Mouse (Mus musculus) cortical plate, adult 2 months (tissue): ENCODE measurements around the gene Aff1. TPM values are rescaled to one million over a fixed set of nuclear protein-coding genes. Genes with fewer than 3 reads are reported as not detected.

Source experiments
- H3K27ac ChIP-seq: fragments of 200-500 bp; 2 replicates; pipeline ENCODE4 v1.5.1; 2012; ENCODE audit warnings: low read length, control low read depth, inconsistent platforms; ENCODE audit not compliant: insufficient read depth
- H3K4me1 ChIP-seq: fragments of 200-500 bp; 2 replicates; pipeline ENCODE4 v1.6.1; 2011; ENCODE audit warnings: low read length; ENCODE audit not compliant: control insufficient read depth, insufficient read depth
- H3K4me3 ChIP-seq: fragments of 200-500 bp; 2 replicates; pipeline ENCODE4 v1.5.1; 2011; ENCODE audit warnings: mild to moderate bottlenecking, low read length, control low read depth; ENCODE audit not compliant: insufficient read depth
- CTCF ChIP-seq: fragments of 200-500 bp; IDR thresholded peaks from 2 replicates; pipeline ENCODE4 v1.5.1; 2011; ENCODE audit warnings: mild to moderate bottlenecking, control low read depth, low read length; ENCODE audit not compliant: insufficient read depth; ENCODE audit errors: extremely low read depth
- POLR2A ChIP-seq: fragments of 200-500 bp; IDR thresholded peaks from 2 replicates; pipeline ENCODE4 v1.6.1; 2011; ENCODE audit warnings: mild to moderate bottlenecking, low read length, control low read depth; ENCODE audit not compliant: insufficient read depth; ENCODE audit errors: extremely low read depth
- polyA plus RNA-seq: library from polyadenylated mRNA; depleted of rRNA; stranded (reverse); fragments of >200 nt; gene quantifications from 2 replicates; pipeline ENCODE4 v1.2.3, GENCODE M21; 2012

The Aff1 gene
- polyA plus RNA-seq, 1 experiment, result 3.6 TPM

DNA sequence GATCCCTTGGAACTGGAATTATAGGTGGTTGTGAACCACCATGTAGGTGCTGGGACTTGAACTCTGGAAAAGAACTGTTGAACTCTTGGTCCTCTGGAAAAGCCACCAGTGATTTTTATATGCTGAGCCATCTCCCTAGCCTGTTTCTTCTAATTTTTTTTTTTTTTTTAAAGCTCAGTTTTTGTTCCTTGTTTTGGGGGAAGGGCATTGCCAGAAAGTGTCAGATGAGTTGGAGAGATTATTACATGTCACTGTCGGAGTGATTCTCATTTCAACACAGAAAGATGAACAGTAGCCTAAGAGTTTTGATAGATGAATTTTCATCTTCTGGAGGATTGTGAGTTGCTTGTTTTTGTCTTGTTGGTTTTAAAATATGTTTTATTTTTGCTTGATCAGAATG lies 127.5 kb downstream of the Aff1 start:
- H3K4me1 ChIP-seq, result no peaks in the 10 kb centered on the region; the same call in 1 of the 2 replicates
- H3K4me3 ChIP-seq, result no peak overlapping the region
- TF ChIP-seq POLR2A (no peak), CTCF (no peak)
- no peak overlapping the region for H3K27ac ChIP-seq

DNA sequence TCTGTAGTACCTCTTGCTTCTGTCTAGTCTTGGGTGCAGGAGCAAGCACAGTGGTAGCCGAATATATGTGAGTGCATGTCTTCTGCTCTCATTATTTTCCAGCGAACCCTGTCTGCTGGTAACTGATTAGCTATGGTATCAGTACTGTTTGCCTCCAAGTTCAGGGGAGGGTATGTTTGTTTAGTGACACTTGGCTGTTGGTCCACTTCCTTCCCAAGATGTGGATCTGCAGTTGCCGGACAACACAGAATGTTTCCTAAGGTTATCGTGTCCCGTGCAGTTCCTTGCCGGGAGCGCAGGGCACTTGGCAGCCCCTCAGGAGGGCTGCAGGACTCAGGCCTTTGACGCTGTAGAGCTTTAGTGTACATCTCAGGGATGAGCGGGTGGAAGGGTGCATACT lies 128.9 kb downstream of the Aff1 start:
- Histone ChIP-seq H3K27ac (no peak overlapping the region), H3K4me3 (no peak overlapping the region), H3K4me1 (no peaks in the 10 kb centered on the region; the same call in 1 of the 2 replicates)
- TF ChIP-seq CTCF (no peak), POLR2A (no peak)

DNA sequence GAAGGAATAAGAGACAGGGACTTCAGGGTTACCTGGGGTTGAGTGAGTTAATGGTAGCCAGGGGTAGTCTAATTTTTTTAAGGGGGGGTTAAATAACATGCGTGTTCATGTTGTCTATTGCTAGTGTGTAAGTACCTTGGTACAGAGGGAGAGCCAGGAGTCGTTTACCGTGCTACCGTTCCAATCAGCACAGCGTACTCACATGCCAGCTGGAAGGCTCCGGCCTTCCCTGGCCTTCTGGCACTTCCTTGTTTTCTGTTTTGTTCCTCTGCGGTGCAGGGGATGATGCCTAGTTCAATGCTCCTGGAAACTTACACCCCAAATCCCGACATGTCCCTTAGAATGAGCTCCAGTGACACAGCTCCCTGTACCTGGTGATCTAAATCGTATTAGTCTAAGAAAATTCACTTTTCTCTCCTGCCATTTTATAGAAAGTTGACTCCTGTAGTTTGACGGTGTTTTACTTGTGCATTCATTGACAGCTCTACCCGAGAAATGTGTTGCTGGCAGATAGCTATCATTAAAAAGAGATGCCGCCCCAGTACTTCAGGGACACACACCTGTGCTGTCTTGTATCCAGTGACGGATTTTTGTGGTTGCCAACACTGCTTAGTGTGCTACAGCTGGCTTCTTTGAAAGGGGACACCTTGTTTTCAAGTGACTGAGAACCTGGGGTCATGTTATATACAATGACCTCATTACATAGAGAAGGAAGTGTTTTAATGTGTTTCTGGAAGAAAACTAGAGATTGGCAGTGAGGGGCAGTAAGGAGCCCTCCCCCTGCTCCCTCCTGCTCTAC lies 129.5 kb downstream of the Aff1 start:
- Histone ChIP-seq H3K27ac (no peak overlapping the region), H3K4me1 (no peaks in the 10 kb centered on the region; the same call in 1 of the 2 replicates), H3K4me3 (no peak overlapping the region)
- no peak for TF ChIP-seq CTCF
- TF ChIP-seq POLR2A, result no peak

DNA sequence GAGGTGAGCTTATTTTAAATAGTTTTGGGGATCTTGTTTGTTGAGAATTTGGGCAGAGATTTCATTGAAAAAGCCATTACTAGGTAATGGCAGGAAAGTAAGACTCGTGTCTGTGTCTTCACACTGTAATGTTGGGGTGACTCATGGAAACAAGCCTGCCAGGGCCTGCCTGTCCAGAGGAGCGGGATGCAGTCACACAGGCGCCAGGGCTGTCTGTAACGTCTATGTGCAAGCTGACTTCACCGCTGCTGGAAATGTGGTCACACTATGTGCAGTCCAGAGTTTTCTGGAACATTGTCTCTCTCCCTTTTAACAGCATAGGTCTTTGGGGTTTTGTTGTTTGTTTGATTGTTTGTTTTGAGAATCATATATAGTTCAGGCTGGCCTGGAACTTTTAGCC lies 130.8 kb downstream of the Aff1 start:
- Histone ChIP-seq H3K4me3 (no peak overlapping the region), H3K27ac (no peak overlapping the region), H3K4me1 (no peaks in the 10 kb centered on the region; the same call in 1 of the 2 replicates)
- TF ChIP-seq CTCF, result no peak

DNA sequence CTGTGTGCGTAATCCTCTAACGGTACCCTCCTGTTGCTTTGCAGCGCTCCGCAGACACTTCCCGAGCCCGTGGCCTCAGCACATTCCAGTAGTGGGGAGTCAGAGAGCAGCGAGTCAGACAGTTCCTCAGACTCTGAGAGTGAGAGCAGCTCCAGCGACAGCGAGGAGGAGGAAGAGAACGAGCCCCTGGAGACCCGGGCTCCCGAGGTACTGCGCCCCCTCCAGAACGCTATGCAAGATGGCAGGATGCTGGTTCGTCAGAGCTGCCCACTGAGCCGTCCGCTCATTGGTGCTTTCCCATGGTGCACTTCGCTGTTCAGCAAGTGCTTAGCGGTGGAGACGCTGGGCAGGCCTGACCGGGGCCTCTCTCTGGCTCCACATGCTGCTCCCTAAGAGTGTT lies 136.1 kb downstream of the Aff1 start:
- TF ChIP-seq CTCF, result no peak
- no peak for TF ChIP-seq POLR2A
- Histone ChIP-seq H3K4me3 (no peak overlapping the region), H3K4me1 (no peaks in the 10 kb centered on the region), H3K27ac (no peak overlapping the region)

DNA sequence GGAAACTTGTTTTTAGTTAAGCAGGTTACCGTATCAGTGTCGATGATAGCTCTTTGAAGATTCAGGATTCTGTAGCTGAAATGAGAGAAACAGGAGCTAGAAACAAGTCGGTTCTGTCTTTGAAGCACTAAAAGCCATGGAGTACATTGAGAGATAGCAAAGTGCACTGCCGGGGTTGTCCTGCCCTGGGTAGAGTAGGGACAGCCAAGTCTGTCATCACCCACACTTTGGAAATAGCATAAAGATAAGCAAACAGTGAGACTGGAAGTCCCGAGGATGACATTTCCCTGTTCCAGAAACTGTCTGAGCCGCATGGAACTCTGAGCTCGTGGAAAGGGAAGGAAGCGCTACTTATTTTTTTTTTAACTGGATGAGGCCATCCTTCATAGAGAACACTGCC lies 136.6 kb downstream of the Aff1 start:
- no peak for TF ChIP-seq POLR2A
- TF ChIP-seq CTCF, result no peak
- Histone ChIP-seq H3K4me1 (no peaks in the 10 kb centered on the region), H3K27ac (no peak overlapping the region), H3K4me3 (no peak overlapping the region)

DNA sequence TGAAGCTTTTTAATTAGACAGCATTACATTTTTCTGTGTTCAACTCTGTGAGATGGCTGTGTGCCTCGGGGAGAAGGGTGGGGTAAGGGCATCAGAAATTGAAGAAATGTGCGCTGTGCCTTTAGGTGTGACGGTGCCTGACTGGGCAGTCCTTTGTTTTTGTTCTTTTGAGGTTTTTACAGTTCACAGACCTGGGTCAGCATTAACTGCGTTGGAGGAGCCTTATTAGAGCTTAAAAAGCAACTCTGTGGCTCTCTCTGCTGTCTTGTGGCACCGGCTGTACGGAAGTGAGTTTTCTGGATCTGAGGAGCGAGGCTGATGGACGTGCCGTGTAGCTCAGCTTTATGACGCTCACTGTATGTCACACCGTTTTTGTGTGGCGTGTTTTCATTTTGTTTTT lies 137.0 kb downstream of the Aff1 start:
- TF ChIP-seq POLR2A, result no peak
- TF ChIP-seq CTCF, result no peak
- no peaks in the 10 kb centered on the region for H3K4me1 ChIP-seq
- no peak overlapping the region for H3K27ac ChIP-seq
- H3K4me3 ChIP-seq, result no peak overlapping the region

DNA sequence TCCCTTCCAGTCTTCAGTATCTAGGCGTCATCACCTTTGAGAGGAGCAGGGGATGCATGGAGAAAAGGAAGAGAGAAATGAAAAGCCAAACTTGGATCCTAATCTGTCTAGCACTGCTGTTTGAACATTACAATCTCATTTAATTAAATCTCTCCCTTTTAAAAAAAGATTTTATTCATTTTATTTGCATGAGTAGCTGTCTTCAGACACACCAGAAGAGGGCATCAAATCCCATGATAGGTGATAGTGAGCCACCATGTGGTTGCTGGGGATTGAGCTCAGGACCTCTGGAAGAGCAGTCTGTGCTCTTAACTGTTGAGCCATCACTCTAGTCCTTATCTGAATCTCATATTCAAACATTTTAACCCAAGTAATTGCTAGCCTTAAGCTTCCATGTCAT lies 138.7 kb downstream of the Aff1 start:
- Histone ChIP-seq H3K27ac (no peak overlapping the region), H3K4me1 (no peaks in the 10 kb centered on the region), H3K4me3 (no peak overlapping the region)
- TF ChIP-seq CTCF, result 0 out of 2 replicates have a peak, but pooled peaks have one; percentile 2
- no peak for TF ChIP-seq POLR2A

DNA sequence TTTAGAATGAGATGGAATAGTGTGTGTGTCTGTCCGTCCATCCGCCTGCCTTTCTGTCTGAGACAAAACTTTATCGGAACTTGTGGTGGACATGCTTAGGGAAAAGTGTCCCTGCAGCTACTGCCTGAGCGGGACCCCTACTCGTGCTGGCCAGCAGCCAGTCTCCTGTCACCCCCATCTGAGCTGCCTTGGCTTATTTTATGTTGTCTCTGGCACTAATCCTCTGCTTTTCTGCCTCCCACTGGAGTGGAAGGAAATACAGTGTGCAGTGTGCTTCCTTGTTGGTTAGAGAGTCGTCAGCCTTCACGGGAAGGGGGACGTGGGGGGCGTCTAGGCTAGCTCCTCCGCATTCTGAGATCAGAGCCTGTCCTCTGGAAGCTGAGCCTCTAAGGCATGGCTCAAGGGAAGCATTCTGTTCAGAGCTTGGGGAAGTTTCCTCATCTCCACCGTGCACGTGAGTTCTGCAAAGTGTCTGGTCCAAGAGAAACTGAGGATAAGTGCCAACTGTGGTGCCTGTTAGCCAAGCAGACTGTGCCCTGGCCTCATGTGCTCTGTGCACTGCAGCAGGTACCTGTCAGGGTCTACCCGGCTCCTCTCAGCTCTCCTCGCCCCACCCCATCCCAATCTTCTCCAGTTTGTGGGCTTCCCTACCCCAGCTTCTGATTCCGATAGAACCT lies 143.4 kb downstream of the Aff1 start:
- TF ChIP-seq POLR2A (no peak), CTCF (no peak)
- Histone ChIP-seq H3K4me3 (no peak overlapping the region), H3K4me1 (no peaks in the 10 kb centered on the region), H3K27ac (no peak overlapping the region)
